8 mouse cellular contexts compared by ENCODE assay signal in the genomic region with DNA sequence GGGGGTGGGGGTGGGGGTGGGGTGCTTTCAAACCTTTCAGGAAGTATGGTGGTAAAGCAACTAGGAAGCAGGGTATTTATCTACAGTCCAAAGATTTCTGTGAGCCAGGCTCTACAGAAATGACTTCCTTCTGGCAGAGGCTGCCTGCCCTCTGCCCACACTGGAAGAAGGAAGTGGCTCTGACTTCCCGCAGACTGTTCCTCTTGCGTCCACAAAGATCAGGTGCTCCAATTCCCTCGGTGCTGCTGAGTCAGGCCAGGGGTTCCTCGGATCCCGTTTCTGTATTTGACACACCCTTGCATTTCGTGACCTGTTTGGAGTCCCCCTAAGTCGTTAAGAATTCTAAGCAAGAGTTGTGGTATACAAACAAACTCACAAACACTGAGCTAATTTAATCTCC. TPM values are rescaled to one million over a fixed set of nuclear protein-coding genes. Genes with fewer than 3 reads are reported as not detected.
DNase-seq lines count a peak whose midpoint lies in the region; ATAC-seq and TF ChIP-seq lines count a peak whose summit lies in the region.
"Had no signal": no experiment of that assay in that cellular context is flagged by ENCODE, and none has a peak within 500 bp of the region (broad histone marks: within the 10 kb centered on the region; RNA-seq: fewer than 3 reads in every experiment).

No protein-coding gene starts in this region.

- DNase-seq in layer of hippocampus, adult 2 months (ENCODE audit: low spot score in 2 of 2): no peak
- DNase-seq in layer of hippocampus, postnatal 36 days: no peak
- peak; percentile 57 for DNase-seq in skeletal muscle tissue, adult 2 months (ENCODE audit: low read depth, low spot score)
- DNase-seq in cerebellum, adult 11 months: no peak
- DNase-seq in left cerebral cortex, adult 8-10 months (ENCODE audit: low spot score in 2 of 2): no peak
- DNase-seq: cerebellum, adult 18-20 months had no signal

- no peak for ATAC-seq in heart, embryonic 11.5 days (replicated peaks; ENCODE audit: insufficient number of reproducible peaks, low FRiP score, low TSS enrichment)
- ATAC-seq in liver, embryonic 15.5 days (ENCODE audit: insufficient read depth): peak; percentile 44; the same call in 1 of the 2 replicates

- no peak overlapping the region for H3K4me3 ChIP-seq in layer of hippocampus, adult 2 months
- H3K4me3 ChIP-seq in heart, embryonic 11.5 days (ENCODE audit: low read depth, low read length): no peak overlapping the region
- H3K4me3 ChIP-seq in liver, embryonic 15.5 days (replicated peaks): no peak overlapping the region

- no peaks in the 10 kb centered on the region for H3K9me3 ChIP-seq in heart, embryonic 11.5 days (replicated peaks; ENCODE audit: control insufficient read depth, low read length)
- H3K9me3 ChIP-seq in liver, embryonic 15.5 days (replicated peaks): no peaks in the 10 kb centered on the region

- no peak for TF ChIP-seq CTCF in layer of hippocampus, adult 2 months (conservative IDR thresholded peaks at IDR 0.05)

- no peaks in the 10 kb centered on the region for H3K4me1 ChIP-seq in heart, embryonic 11.5 days (ENCODE audit: control insufficient read depth, insufficient read depth, low read length)
- 0 out of 2 replicates have a peak, but pooled peaks cover 7% of the 10 kb centered on the region for H3K4me1 ChIP-seq in liver, embryonic 15.5 days (replicated peaks)

- H3K36me3 ChIP-seq in heart, embryonic 11.5 days (ENCODE audit: control insufficient read depth, insufficient read depth, low read length): peaks cover 15% of the 10 kb centered on the region
- H3K36me3 ChIP-seq in liver, embryonic 15.5 days (replicated peaks): peaks cover 24% of the 10 kb centered on the region

- H3K27ac ChIP-seq in layer of hippocampus, adult 2 months: peak overlapping the region; percentile 77
- peak overlapping the region; percentile 41 for H3K27ac ChIP-seq in heart, embryonic 11.5 days (ENCODE audit: low read depth, low read length)
- peak overlapping the region; percentile 29; the same call in 1 of the 2 replicates for H3K27ac ChIP-seq in liver, embryonic 15.5 days (replicated peaks)

- WGBS in heart, embryonic 11.5 days (ENCODE audit: insufficient replicate concordance): 69% methylated on average over 7 of the region's 7 CpGs
- WGBS in liver, embryonic 15.5 days (ENCODE audit: insufficient replicate concordance): 10% methylated on average over 7 of the region's 7 CpGs

- H3K4me2 ChIP-seq in heart, embryonic 11.5 days: no peak overlapping the region
- no peak overlapping the region for H3K4me2 ChIP-seq in liver, embryonic 15.5 days

- no peaks in the 10 kb centered on the region for H3K27me3 ChIP-seq in heart, embryonic 11.5 days (ENCODE audit: control insufficient read depth, insufficient read depth, low read length)
- no peaks in the 10 kb centered on the region for H3K27me3 ChIP-seq in liver, embryonic 15.5 days

- H3K9ac ChIP-seq in heart, embryonic 11.5 days (ENCODE audit: low read depth, low read length): no peak overlapping the region
- H3K9ac ChIP-seq in liver, embryonic 15.5 days: no peak overlapping the region

RNA-seq across cellular contexts. Expression of gene Snx11, which starts 11.7 kb away (rescaled TPM):
- 10 to 100 TPM; 52.5 to 56.7 TPM for total RNA-seq in layer of hippocampus, adult 2 months (2021)
- total RNA-seq in layer of hippocampus, postnatal 36 days (2021): 10 to 100 TPM; 51.0 to 54.4 TPM
- polyA plus RNA-seq in heart, embryonic 11.5 days (2014; fragmentation: Nextera tagmentation; extraction: Ambion mirVana): 6.8 and 7.0 TPM in 2 replicates
- 8.6 and 8.7 TPM in 2 replicates for polyA plus RNA-seq in liver, embryonic 15.5 days (2015; fragmentation: Nextera tagmentation; extraction: Ambion mirVana)
- 10 to 100 TPM; 38.4 to 49.2 (median 44.4) TPM for total RNA-seq in left cerebral cortex, adult 8-10 months (2022)

RNA-seq across cellular contexts. Expression of gene Cbx1, which starts 23.3 kb away (rescaled TPM):
- total RNA-seq in layer of hippocampus, adult 2 months (2021): 10 to 100 TPM; 44.6 to 47.4 TPM
- 10 to 100 TPM; 52.4 to 54.9 TPM for total RNA-seq in layer of hippocampus, postnatal 36 days (2021)
- 50.7 and 60.0 TPM in 2 replicates for polyA plus RNA-seq in heart, embryonic 11.5 days (2014; fragmentation: Nextera tagmentation; extraction: Ambion mirVana)
- polyA plus RNA-seq in liver, embryonic 15.5 days (2015; fragmentation: Nextera tagmentation; extraction: Ambion mirVana): 26.1 and 29.8 TPM in 2 replicates
- total RNA-seq in left cerebral cortex, adult 8-10 months (2022): 10 to 100 TPM; 36.5 to 43.3 (median 38.9) TPM
